ENCODE assay signal across 8 mouse cellular contexts in genomic region chr3:138144642-138145171, GRCm38 (mm10). TPM values are rescaled to one million over a fixed set of nuclear protein-coding genes. Genes with fewer than 3 reads are reported as not detected.
DNase-seq lines count a peak whose midpoint lies in the region; ATAC-seq lines count a peak whose summit lies in the region.

TSS of gene Mttp (minus strand) at chr3:138144968.

- H3K4me1 ChIP-seq in intestine, embryonic 15.5 days (replicated peaks) = 0 out of 2 replicates have a peak, but pooled peaks cover 2% of the 10 kb centered on the region

- peak; percentile 33 to 59 for DNase-seq in urinary bladder, adult 18-20 months (ENCODE audit: low spot score in 2 of 2)
- no peak for DNase-seq in urinary bladder, postnatal 10 days (ENCODE audit: low spot score)
- DNase-seq in embryo, embryonic 10.5 days (ENCODE audit: low spot score) = peak; percentile 97
- peak; percentile 65 for DNase-seq in gastrocnemius, postnatal 10 days
- DNase-seq in left cerebral cortex, postnatal 14 days (ENCODE audit: low spot score in 2 of 2) = peak; percentile 90 to 92
- peak; percentile 89 for DNase-seq in mesoderm, embryonic 11.5 days (ENCODE audit: low read depth, low spot score)
- DNase-seq in right cerebral cortex, postnatal 25 days = peak; percentile 70

- H3K9me3 ChIP-seq in intestine, embryonic 15.5 days = no peaks in the 10 kb centered on the region

- peak within 1 kb of the TSS; percentile 52 for H3K4me3 ChIP-seq in intestine, embryonic 15.5 days (replicated peaks)

- peak within 1 kb of the TSS; percentile 72 for H3K4me2 ChIP-seq in intestine, embryonic 15.5 days (replicated peaks)

- 0 out of 2 replicates have a peak, but pooled peaks cover 6% of the 10 kb centered on the region for H3K36me3 ChIP-seq in intestine, embryonic 15.5 days

- intact Hi-C loops in left cerebral cortex, postnatal 14 days (cut with DNase I) = loop anchor here (2.0 to 5.0 kb wide), 3 partner anchors 67 to 366 kb away; no protein-coding TSS in a partner anchor

- H3K9ac ChIP-seq in intestine, embryonic 15.5 days = peak within 1 kb of the TSS; percentile 85

- ATAC-seq in intestine, embryonic 15.5 days = peak; percentile 18; the same call in 1 of the 2 replicates

- 3% methylated on average over 8 of the region's 8 CpGs for WGBS in intestine, embryonic 15.5 days

- peak within 1 kb of the TSS; percentile 100 for H3K27ac ChIP-seq in intestine, embryonic 15.5 days

- H3K27me3 ChIP-seq in intestine, embryonic 15.5 days (replicated peaks) = no peaks in the 10 kb centered on the region

RNA-seq across cellular contexts. Expression of gene Mttp, which starts in this region (rescaled TPM):
- total RNA-seq in gastrocnemius, postnatal 10 days (2021) = 1 to 10 TPM; 3.6 to 3.7 TPM
- polyA plus RNA-seq in intestine, embryonic 15.5 days (2015; fragmentation: Nextera tagmentation; extraction: Ambion mirVana) = 228 and 249 TPM in 2 replicates
- total RNA-seq in left cerebral cortex, postnatal 14 days (2021) = 1 to 10 TPM; 4.0 to 4.1 TPM
